Mouse (Mus musculus): ENCODE data around the gene D17H6S53E. TPM values are rescaled to one million over a fixed set of nuclear protein-coding genes. Genes with fewer than 3 reads are reported as not detected.
A peak's percentile ranks its signal among the peaks of the same experiment; 100 is the strongest.
"Not testable (repeated sequence)": the region's sequence is repeated elsewhere in the genome, so short reads cannot be mapped to it uniquely, and the experiment has no call there.

The D17H6S53E gene
- polyA plus RNA-seq, 1 experiment from 2014 or later: 9.7 TPM

DNA sequence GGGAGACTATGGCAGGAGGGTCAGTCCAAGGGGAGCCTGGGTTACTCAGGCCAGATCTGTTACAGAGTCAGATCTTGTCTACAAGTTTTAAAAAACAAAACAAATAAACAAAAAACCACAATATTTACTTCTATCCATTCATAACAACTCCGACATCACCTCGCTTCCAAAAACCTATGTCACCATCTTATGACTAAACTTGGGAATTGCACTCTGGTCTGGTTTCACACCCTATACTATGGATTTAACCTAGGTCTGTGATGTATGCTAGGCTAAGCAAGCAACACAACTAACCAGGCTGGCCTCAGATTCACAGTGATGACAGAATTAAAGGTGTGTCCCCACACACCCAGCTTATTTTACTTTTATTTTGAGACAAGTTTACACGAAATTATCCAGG, 19.7 kb upstream of the D17H6S53E start:
- no peak overlapping the region for H3K9ac ChIP-seq (replicated peaks; ENCODE audit: low read depth, low read length)

DNA sequence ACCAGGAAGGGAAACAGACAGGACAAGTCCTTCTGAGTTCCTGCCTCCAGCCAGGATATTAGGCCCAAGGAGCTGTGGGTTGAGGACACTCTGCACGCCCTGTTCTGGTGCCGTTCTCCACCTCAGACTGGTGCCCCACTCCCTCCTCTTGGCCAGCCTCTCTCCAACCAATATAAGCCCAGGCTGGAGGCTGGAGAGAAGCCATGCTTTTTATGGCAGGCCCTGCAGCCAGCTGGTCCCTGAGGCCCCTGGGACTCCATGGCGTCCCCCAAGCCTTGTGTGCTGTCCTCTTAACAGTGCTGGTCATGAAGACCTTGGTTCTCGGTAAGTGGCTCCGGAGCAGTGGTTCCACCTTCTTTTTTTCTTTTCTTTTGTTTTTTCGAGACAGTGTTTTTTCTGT, 18.1 kb upstream of the D17H6S53E start, which contains the start of gene Ly6g5c:
Gene Ly6g5c (plus strand): TSS at position 183 of the 400 bp plus-strand sequence.
- Histone ChIP-seq H3K4me2 (ENCODE audit: low read depth, low read length) (no peak within 1 kb of the TSS), H3K4me1 (ENCODE audit: control insufficient read depth, insufficient read depth, low read length) (no peaks in the 10 kb centered on the region), H3K36me3 (ENCODE audit: control insufficient read depth, insufficient read depth, low read length) (peaks cover 11% of the 10 kb centered on the region), H3K27ac (ENCODE audit: low read depth, low read length) (no peak within 1 kb of the TSS), H3K4me3 (ENCODE audit: low read depth, low read length) (no peak within 1 kb of the TSS), H3K27me3 (ENCODE audit: control insufficient read depth, insufficient read depth, low read length) (no peaks in the 10 kb centered on the region), H3K9me3 (ENCODE audit: control insufficient read depth, low read length) (no peaks in the 10 kb centered on the region), H3K9ac (replicated peaks; ENCODE audit: low read depth, low read length) (no peak within 1 kb of the TSS)
- 70% methylated on average over 6 of the region's 6 CpGs for WGBS
- no peak for ATAC-seq (ENCODE audit: low read depth)

More for the DNA sequence above, 19.7 kb upstream of the D17H6S53E start:
- H3K27me3 ChIP-seq (ENCODE audit: control insufficient read depth, insufficient read depth, low read length): no peaks in the 10 kb centered on the region
- ATAC-seq (ENCODE audit: low read depth): no peak
- 73% methylated on average over 3 of the region's 3 CpGs for WGBS
- H3K9me3 ChIP-seq (ENCODE audit: control insufficient read depth, low read length): no peaks in the 10 kb centered on the region
- H3K4me2 ChIP-seq (ENCODE audit: low read depth, low read length): no peak overlapping the region
- H3K4me3 ChIP-seq (ENCODE audit: low read depth, low read length): no peak overlapping the region
- no peaks in the 10 kb centered on the region for H3K4me1 ChIP-seq (ENCODE audit: control insufficient read depth, insufficient read depth, low read length)
- H3K36me3 ChIP-seq (ENCODE audit: control insufficient read depth, insufficient read depth, low read length): peaks cover 24% of the 10 kb centered on the region
- H3K27ac ChIP-seq (ENCODE audit: low read depth, low read length): no peak overlapping the region

GRCm38 (mm10) chr17:35111774-35112173, 14.4 kb upstream of the D17H6S53E start:
- Histone ChIP-seq H3K9me3 (ENCODE audit: control insufficient read depth, low read length) (no peaks in the 10 kb centered on the region), H3K4me3 (ENCODE audit: low read depth, low read length) (no peak overlapping the region), H3K9ac (replicated peaks; ENCODE audit: low read depth, low read length) (no peak overlapping the region), H3K27me3 (ENCODE audit: control insufficient read depth, insufficient read depth, low read length) (no peaks in the 10 kb centered on the region), H3K4me1 (ENCODE audit: control insufficient read depth, insufficient read depth, low read length) (no peaks in the 10 kb centered on the region), H3K36me3 (ENCODE audit: control insufficient read depth, insufficient read depth, low read length) (peaks cover 16% of the 10 kb centered on the region), H3K4me2 (ENCODE audit: low read depth, low read length) (no peak overlapping the region), H3K27ac (ENCODE audit: low read depth, low read length) (no peak overlapping the region)
- 74% methylated on average over 9 of the region's 9 CpGs for WGBS
- ATAC-seq (ENCODE audit: low read depth): no peak

- Histone ChIP-seq H3K36me3 (ENCODE audit: control insufficient read depth, insufficient read depth, low read length) (peaks cover 34% of the 10 kb centered on the region), H3K4me1 (ENCODE audit: control insufficient read depth, insufficient read depth, low read length) (peaks cover 4% of the 10 kb centered on the region), H3K27me3 (ENCODE audit: control insufficient read depth, insufficient read depth, low read length) (no peaks in the 10 kb centered on the region), H3K4me2 (ENCODE audit: low read depth, low read length) (no peak within 1 kb of the TSS), H3K4me3 (ENCODE audit: low read depth, low read length) (no peak within 1 kb of the TSS), H3K9ac (replicated peaks; ENCODE audit: low read depth, low read length) (no peak within 1 kb of the TSS), H3K9me3 (ENCODE audit: control insufficient read depth, low read length) (no peaks in the 10 kb centered on the region), H3K27ac (ENCODE audit: low read depth, low read length) (no peak within 1 kb of the TSS)
- ATAC-seq (ENCODE audit: low read depth): no peak
- 86% methylated on average over 8 of the region's 8 CpGs for WGBS
These were observed 10.8 kb upstream of the D17H6S53E start, which contains the start of gene Ly6g5b for GRCm38 (mm10) chr17:35115046-35116019. Ly6g5b (minus strand) TSS chr17:35115428.

- H3K27ac ChIP-seq (ENCODE audit: low read depth, low read length): peak overlapping the region; percentile 23; the same call in 1 of the 2 replicates
- peaks cover 10% of the 10 kb centered on the region for H3K4me1 ChIP-seq (ENCODE audit: control insufficient read depth, insufficient read depth, low read length)
- H3K36me3 ChIP-seq (ENCODE audit: control insufficient read depth, insufficient read depth, low read length): peaks cover 27% of the 10 kb centered on the region
- no peaks in the 10 kb centered on the region for H3K27me3 ChIP-seq (ENCODE audit: control insufficient read depth, insufficient read depth, low read length)
- WGBS: under 1% methylated on average over 33 of the region's 33 CpGs
- H3K4me2 ChIP-seq (ENCODE audit: low read depth, low read length): peak overlapping the region; percentile 96
- H3K9ac ChIP-seq (replicated peaks; ENCODE audit: low read depth, low read length): peak overlapping the region; percentile 86
- H3K4me3 ChIP-seq (ENCODE audit: low read depth, low read length): peak overlapping the region; percentile 86
- no peak; the same call in none of the 2 replicates for ATAC-seq (ENCODE audit: low read depth)
- no peaks in the 10 kb centered on the region for H3K9me3 ChIP-seq (ENCODE audit: control insufficient read depth, low read length)
These were observed 5.4 kb upstream of the D17H6S53E start for GRCm38 (mm10) chr17:35120745-35121142.

DNA sequence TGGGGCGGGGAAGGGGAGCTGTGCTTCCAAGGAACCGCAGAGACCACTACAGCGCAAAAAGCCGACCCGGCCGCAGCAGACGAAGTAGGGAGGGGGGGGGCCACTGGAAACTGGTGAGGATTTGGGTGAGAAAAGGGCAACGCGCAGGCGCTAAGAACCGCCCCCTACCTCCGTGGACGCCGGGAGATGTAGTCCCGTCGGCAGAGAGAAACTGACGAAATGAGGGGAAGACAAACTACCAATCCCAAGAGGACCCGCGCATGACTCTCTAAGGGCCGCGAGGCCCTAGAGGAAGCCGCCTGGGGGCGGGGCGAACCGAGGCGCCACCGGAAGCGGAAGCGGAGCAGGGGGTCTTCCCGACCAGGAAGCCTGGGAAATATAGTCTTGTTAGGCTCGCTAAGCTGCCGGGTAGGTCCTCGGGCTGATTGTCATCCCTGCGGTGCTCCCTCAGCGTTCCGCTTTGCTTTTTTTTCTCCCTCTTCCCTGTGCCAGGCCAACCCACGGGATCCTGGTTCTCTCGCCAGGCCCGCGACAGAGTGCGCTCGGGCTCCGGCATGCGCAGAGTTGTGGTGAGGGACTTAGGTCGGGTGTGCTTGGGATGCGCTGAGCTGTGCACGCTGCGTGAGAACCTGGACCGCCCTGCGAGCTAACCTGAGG, 4.9 kb upstream of the D17H6S53E start, which contains the start of gene Gpank1:
Gene Gpank1 (plus strand): TSS at position 313 of the 657 bp plus-strand sequence.
- H3K36me3 ChIP-seq (ENCODE audit: control insufficient read depth, insufficient read depth, low read length): peaks cover 22% of the 10 kb centered on the region
- whole genome bisulfite sequencing: under 1% methylated on average over 50 of the region's 50 CpGs
- H3K4me2 ChIP-seq (ENCODE audit: low read depth, low read length): peak within 1 kb of the TSS; percentile 96
- no peaks in the 10 kb centered on the region for H3K9me3 ChIP-seq (ENCODE audit: control insufficient read depth, low read length)
- H3K9ac ChIP-seq (replicated peaks; ENCODE audit: low read depth, low read length): peak within 1 kb of the TSS; percentile 86
- peak within 1 kb of the TSS; percentile 86 for H3K4me3 ChIP-seq (ENCODE audit: low read depth, low read length)
- H3K27me3 ChIP-seq (ENCODE audit: control insufficient read depth, insufficient read depth, low read length): no peaks in the 10 kb centered on the region
- ATAC-seq (ENCODE audit: low read depth): peak; percentile 92
- H3K27ac ChIP-seq (ENCODE audit: low read depth, low read length): peak within 1 kb of the TSS; percentile 85
- peaks cover 10% of the 10 kb centered on the region for H3K4me1 ChIP-seq (ENCODE audit: control insufficient read depth, insufficient read depth, low read length)

DNA sequence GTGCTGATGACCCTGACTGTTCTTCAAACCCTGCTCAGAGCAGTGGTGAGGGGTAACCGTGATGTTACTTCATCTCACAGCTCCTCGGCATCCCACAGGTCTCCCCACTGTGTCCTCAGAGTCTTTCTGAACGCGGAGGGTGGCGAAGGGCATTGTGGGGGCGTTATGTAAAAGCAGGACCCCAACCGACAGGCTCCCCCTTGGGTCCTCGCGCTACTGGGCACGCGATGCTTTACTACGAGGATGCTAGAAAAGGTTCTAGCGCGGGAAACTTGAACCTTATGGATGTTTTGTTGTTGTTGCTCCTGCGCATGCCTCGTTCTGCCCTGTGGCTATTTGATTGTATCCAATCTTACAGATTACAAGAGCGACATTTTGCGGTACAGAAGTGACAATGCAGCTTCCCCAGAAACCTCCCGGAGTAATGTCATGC, 4.3 kb upstream of the D17H6S53E start, which contains the start of gene Csnk2b:
Gene Csnk2b (minus strand): TSS at position 183 of the 433 bp plus-strand sequence.
- Histone ChIP-seq H3K27me3 (ENCODE audit: control insufficient read depth, insufficient read depth, low read length) (no peaks in the 10 kb centered on the region), H3K4me3 (ENCODE audit: low read depth, low read length) (peak within 1 kb of the TSS; percentile 86), H3K36me3 (ENCODE audit: control insufficient read depth, insufficient read depth, low read length) (peaks cover 20% of the 10 kb centered on the region), H3K27ac (ENCODE audit: low read depth, low read length) (peak within 1 kb of the TSS; percentile 85), H3K4me1 (ENCODE audit: control insufficient read depth, insufficient read depth, low read length) (peaks cover 13% of the 10 kb centered on the region), H3K9me3 (ENCODE audit: control insufficient read depth, low read length) (no peaks in the 10 kb centered on the region), H3K9ac (replicated peaks; ENCODE audit: low read depth, low read length) (peak within 1 kb of the TSS; percentile 86), H3K4me2 (ENCODE audit: low read depth, low read length) (peak within 1 kb of the TSS; percentile 96)
- under 1% methylated on average over 19 of the region's 19 CpGs for WGBS
- ATAC-seq (ENCODE audit: low read depth): peak; percentile 50

DNA sequence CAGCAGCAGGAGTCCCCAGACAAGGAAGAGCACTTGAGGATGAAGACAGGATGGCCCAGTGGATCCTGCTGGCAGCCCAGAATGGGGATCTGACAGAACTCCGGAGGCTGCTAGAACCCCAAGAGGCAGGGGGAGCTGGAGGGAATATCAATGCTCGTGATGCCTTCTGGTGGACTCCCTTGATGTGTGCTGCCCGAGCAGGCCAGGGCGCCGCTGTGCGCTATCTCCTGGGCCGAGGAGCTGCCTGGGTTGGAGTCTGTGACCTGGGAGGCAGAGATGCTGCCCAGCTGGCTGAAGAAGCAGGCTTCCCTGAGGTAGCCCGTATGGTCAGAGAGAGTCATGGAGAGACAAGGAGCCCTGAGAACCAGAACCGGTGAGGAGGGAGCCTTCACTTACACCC, 2.9 kb upstream of the D17H6S53E start:
- not testable (repeated sequence) for H3K9me3 ChIP-seq (ENCODE audit: control insufficient read depth, low read length); H3K4me3 ChIP-seq (ENCODE audit: low read depth, low read length); H3K9ac ChIP-seq (replicated peaks; ENCODE audit: low read depth, low read length); H3K4me2 ChIP-seq (ENCODE audit: low read depth, low read length); ATAC-seq (ENCODE audit: low read depth); H3K27ac ChIP-seq (ENCODE audit: low read depth, low read length); H3K27me3 ChIP-seq (ENCODE audit: control insufficient read depth, insufficient read depth, low read length)
- peaks cover 22% of the 10 kb centered on the region for H3K4me1 ChIP-seq (ENCODE audit: control insufficient read depth, insufficient read depth, low read length)
- 93% methylated on average over 9 of the region's 9 CpGs for WGBS
- peaks cover 10% of the 10 kb centered on the region for H3K36me3 ChIP-seq (ENCODE audit: control insufficient read depth, insufficient read depth, low read length)

Measured in neural tube, embryonic 14.5 days (tissue).